Mouse (Mus musculus): ENCODE measurements at regions not wholly inside any gene's neighbourhood (a gene's known extent, or its start where the extent isn't known, plus 50 kb on each side); places are given as distances from the start of the nearest gene placed in this dataset.

DNA sequence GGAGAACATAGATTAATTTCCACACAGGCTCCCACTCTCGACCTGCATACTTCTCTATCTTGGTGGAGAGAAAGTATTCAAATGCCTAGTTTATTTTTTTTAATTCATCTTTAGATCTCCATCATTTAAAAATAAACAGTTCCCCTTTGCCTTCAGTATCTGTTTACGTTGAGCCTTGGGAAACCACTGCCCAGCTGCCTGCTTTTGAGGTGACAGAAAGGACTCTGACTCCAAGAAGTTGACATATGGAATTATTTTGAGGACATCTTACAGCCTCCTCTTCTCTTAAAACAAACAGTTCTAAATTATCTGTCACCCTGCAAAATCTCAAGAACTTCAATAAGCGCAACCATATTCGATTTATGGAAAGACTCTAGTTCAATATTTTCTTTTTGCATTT, 186.4 kb downstream of the Npr3 start:
- no peak for DNase-seq (ENCODE audit: low spot score)
- intact Hi-C loops (cut with DNase I): no loop called here

DNA sequence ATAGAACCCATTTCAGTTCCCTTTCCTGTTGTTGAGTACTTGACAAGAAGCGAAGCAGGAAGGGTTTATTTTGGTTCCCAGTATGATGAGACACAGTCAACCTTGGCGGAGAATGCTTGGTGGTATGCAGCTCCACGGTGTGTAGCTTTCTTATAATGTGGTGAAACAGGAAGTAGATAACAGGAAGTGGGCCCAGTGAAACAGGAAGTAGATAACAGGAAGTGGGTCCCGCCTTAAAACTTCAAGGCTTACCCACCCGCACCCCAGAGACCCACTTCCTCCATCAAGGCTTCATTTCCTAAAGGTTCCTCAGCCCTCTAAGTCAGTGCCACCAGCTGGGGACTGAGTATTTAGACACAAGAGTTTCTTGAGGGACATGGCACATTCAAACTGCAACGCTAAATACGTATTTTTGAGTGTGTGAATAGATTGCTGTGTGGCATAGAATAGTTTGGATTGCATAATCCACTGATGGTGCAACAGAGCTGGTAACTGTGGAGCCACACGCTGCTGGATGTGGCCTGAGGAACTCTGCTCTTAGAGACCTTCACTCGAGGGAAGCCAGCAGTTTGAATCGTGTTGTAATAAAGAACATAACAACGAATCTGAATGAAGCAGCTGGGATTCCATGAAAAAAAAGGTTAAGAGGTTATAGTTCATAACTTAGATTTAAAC, 190.8 kb downstream of the Npr3 start:
- DNase-seq (ENCODE audit: low spot score): no peak
- intact Hi-C loops (cut with DNase I): no loop called here

GRCm38 (mm10) chr15:11712481-11713274, 194.4 kb downstream of the Npr3 start:
- DNase-seq (ENCODE audit: low spot score): no peak
- intact Hi-C loops (cut with DNase I): no loop called here

- DNase-seq (ENCODE audit: low spot score): no peak
- intact Hi-C loops (cut with DNase I): no loop called here
Observed at GRCm38 (mm10) chr15:11701246-11701645, 205.8 kb downstream of the Npr3 start.

DNA sequence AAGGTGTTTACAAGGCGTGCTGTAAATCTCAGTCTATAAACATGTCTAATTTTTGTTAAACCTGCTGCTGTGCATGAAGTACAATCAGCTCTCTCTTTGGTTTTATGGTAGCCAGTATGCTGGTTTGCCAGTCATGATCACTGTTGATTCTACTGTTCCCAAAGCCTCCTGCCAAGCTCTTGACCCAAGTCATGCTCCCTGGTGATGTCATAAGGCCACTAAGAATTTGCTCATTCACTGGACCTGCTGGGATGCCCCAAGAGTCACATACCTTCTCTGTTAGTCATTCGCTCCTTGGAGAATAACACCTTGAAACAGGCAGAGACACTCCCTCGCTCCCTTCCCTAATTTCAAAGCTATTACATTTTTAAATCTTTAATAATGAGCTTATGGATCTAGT, 207.2 kb downstream of the Npr3 start:
- DNase-seq (ENCODE audit: low spot score): no peak
- intact Hi-C loops (cut with DNase I): no loop called here

DNA sequence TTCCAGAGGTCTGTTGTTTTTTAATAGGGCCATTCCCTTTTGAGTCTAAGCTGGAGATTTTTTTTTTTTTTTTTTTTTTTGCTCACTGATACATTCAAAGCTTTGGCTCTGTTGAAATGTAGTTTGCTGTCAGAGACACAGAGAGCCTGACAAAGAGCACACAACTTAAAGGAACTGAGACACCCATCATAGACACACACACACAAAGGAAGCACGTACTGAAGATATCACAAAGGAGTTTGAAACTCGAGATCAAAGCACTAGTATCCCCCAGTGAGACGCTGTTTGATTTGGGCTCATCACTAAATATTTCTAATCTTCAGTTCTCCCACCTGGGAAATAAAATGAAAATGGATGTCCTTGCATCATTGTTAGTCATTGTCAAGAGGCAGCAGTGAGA, 210.0 kb downstream of the Npr3 start:
- DNase-seq (ENCODE audit: low spot score): no peak
- intact Hi-C loops (cut with DNase I): no loop called here

GRCm38 (mm10) chr15:11693772-11694270, 213.3 kb downstream of the Npr3 start:
- DNase-seq (ENCODE audit: low spot score): no peak
- intact Hi-C loops (cut with DNase I): no loop called here

DNA sequence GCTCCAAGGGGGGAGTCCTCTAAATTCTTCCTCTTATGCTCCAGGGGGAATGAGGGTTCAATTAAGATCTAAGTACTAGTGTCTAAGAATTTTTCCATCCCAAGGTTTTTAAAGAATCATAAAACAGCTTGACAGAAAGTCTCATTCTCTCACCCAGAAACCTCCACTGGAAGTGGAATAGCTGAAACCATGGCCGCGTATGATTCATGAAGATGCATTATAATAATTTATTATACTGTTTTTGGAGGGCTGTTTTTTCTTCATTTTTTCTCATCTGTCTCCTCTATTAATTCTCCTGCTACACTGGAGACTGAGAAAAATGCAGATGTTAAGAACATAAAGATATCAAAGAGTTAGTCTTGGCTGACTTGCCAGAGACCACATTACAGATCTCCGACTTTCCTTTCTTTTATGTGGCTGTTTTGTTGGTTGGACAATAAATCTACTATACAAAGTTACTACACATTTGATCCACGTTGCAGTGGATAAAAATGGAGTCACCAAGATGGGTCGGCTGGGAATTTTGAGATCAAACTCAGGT, 242.2 kb downstream of the Npr3 start:
- intact Hi-C loops (cut with DNase I): no loop called here
- DNase-seq (ENCODE audit: low spot score): no peak

DNA sequence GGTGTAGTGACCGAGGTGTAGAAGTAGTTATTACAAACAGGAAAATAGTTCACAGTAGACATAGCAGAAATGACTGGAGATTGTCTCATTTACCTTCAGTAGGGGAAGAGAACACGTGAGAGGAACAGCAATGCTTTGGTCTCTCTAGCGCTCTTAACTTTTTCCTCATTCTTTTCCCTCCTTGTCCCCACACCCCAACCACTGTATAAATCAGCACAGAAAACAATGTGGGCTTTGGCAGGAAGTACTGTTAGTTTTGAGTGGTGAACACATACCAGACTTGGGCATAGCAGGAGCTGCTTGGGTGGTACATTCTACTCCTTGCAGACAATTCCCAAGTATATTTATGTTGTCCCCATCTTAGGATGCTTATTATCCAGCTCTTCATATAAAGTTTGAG, 251.9 kb downstream of the Npr3 start:
- intact Hi-C loops (cut with DNase I): no loop called here
- no peak for DNase-seq (ENCODE audit: low spot score)

GRCm38 (mm10) chr15:11646241-11646640, 246.8 kb upstream of the Tars start:
- no peak for DNase-seq (ENCODE audit: low spot score)

GRCm38 (mm10) chr15:11644779-11645178, 245.3 kb upstream of the Tars start:
- intact Hi-C loops (cut with DNase I): no loop called here

More at GRCm38 (mm10) chr15:11646241-11646640, 246.8 kb upstream of the Tars start:
- intact Hi-C loops (cut with DNase I): no loop called here

GRCm38 (mm10) chr15:11630654-11631053, 231.2 kb upstream of the Tars start:
- intact Hi-C loops (cut with DNase I): no loop called here

More at GRCm38 (mm10) chr15:11644779-11645178, 245.3 kb upstream of the Tars start:
- DNase-seq (ENCODE audit: low spot score): no peak

GRCm38 (mm10) chr15:11626433-11626832, 227.0 kb upstream of the Tars start:
- no peak for DNase-seq (ENCODE audit: low spot score)
- intact Hi-C loops (cut with DNase I): no loop called here

More at GRCm38 (mm10) chr15:11630654-11631053, 231.2 kb upstream of the Tars start:
- DNase-seq (ENCODE audit: low spot score): no peak

DNA sequence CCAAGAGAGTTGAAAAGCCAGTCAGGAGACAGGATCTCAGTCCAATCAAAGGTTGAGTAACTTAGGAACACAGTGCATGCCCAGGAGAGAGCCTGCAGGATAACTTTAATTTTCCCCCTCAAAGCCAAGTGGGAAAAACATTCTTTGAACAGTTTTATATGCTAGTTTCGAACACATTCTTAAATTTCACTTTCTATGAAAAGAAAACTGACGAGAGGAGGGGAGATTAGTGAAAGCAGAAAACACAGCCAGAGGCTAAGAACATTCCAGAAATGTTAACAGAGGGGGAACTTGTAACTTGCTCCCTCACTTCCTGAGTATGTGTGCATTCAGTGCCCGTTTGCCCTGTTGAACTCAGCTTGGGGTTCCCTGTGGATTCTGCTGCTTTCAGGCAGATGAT, 213.0 kb upstream of the Tars start:
- intact Hi-C loops (cut with DNase I): no loop called here
- DNase-seq (ENCODE audit: low spot score): no peak

DNA sequence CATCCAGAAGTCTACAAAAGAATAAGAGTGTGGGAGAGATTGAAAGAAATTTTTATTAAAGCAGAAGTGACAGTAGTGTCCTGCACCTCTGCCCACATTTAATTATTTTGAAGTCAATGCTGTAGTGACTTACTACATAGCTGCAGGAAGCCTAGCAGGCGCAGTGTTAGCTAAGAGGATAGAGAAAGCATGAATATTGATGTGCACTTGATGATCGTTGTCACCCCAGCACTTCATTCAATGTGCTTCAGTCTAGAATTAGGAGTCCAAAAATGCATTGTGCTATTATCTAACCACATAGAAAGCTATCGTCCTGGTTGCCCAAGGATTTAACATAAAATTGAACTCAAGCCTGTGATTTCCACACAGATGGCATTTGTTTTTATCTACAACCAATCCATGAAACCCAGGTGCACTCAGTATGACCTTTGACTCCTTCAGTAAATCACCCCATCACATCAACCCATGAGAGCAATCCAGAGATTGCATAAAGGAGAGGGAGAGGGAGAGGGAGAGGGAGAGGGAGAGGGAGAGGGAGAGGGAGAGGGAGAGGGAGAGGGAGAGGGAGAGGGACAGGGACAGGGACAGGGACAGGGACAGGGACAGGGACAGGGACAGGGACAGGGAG, 210.7 kb upstream of the Tars start:
- no peak for DNase-seq (ENCODE audit: low spot score)
- intact Hi-C loops (cut with DNase I): no loop called here

DNA sequence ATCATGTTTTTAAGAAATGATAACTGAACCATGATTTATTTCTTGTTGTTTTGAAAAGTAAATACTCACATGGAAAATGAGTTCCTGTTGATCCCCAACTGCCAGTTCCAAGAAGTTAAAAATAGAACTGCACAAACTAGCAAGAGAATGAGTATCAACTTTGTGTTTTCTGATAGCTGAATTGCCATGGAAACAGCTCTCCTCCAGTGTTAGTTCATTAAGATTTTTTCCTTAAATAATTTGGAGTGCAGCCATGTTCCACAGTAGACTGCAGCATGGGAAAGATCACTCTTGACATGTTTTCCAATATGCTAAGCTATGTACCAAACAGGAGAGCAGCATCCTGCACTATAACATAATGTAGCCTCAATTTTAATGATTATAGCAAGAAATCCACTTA, 208.0 kb upstream of the Tars start:
- no peak for DNase-seq (ENCODE audit: low spot score)
- intact Hi-C loops (cut with DNase I): no loop called here

GRCm38 (mm10) chr15:11605677-11606076, 206.2 kb upstream of the Tars start:
- no peak for DNase-seq (ENCODE audit: low spot score)
- intact Hi-C loops (cut with DNase I): no loop called here

DNA sequence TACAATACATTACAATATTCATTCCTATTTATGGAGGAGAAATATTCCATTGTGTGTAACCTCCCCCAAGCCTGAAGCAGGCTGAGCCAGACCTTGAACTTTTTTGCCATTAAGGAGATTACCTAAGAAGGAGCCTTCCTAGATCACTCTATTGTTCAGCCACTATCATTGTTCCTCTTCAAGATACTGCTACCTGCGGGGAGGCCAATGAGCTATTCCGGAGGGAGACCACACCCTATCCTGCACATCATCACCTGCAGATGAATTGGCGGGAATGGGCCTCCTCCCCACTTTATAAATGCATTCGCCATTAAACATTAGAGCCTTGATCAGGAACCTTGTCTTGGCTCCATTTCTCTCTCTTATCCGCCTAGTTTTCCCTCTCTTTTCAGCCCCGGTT, 197.6 kb upstream of the Tars start:
- DNase-seq (ENCODE audit: low spot score): no peak

DNA sequence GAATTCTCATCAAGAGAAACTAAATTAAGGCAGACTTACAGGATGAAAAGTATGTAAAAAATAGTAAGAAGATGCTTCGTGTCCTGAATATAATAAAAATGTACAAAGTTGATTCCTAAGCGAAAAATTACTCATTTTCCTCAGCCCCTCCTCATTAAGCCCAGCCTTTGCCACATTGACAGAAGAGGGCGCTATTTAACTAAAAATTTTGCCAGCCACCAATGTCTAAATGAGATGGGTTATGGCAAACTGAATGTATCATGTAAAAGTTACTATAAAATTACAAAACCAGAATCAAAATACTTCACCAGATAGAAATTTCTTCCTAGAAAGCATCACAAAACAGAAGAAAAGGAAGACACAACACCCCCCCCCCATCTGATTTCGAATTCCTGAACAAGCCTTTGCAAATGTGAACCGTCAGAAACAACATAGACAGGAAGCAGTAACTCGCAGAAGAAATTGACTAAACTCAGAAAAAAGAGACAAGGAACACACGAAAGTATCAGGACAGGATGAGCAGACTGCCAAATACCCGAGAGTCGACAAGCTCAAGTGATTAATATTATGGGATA, 191.2 kb upstream of the Tars start:
- no peak for DNase-seq (ENCODE audit: low spot score)

More for the DNA sequence above, 197.6 kb upstream of the Tars start:
- intact Hi-C loops (cut with DNase I): no loop called here

GRCm38 (mm10) chr15:11589795-11590194, 190.3 kb upstream of the Tars start:
- intact Hi-C loops (cut with DNase I): loop anchor here (1.0 to 5.0 kb wide), 3 partner anchors 177 to 377 kb away; no protein-coding TSS in a partner anchor
- no peak for DNase-seq (ENCODE audit: low spot score)

More for the DNA sequence above, 191.2 kb upstream of the Tars start:
- intact Hi-C loops (cut with DNase I): loop anchor here (1.0 to 2.0 kb wide), 2 partner anchors 320 to 376 kb away; no protein-coding TSS in a partner anchor

All from heart, postnatal 25 days (tissue).